Mouse (Mus musculus) myocyte (in vitro differentiated cells): ENCODE results near the gene Hist1h2af. TPM values are rescaled to one million over a fixed set of nuclear protein-coding genes. Genes with fewer than 3 reads are reported as not detected.

Experiments
- H3K27me3 ChIP-seq: one replicate; pipeline ENCODE4 v1.6.1; 2011; ENCODE audit not compliant: control insufficient read depth, insufficient read depth, insufficient read length
- H3K36me3 ChIP-seq: one replicate; pipeline ENCODE4 v1.6.1; 2011; ENCODE audit not compliant: control insufficient read depth, insufficient read depth
- H3K4me2 ChIP-seq: one replicate; pipeline ENCODE4 v1.6.1; 2011; ENCODE audit warnings: low read depth, control low read depth
- H3K4me3 ChIP-seq: one replicate; pipeline ENCODE4 v1.5.1; 2011; ENCODE audit warnings: mild to moderate bottlenecking, control low read depth, moderate library complexity
- H3K79me2 ChIP-seq: one replicate; pipeline ENCODE4 v1.6.1; 2011; ENCODE audit not compliant: control insufficient read depth, insufficient read depth
- H3ac ChIP-seq: one replicate; pipeline ENCODE4 v1.6.1; 2011; ENCODE audit not compliant: control insufficient read depth, insufficient read length
- CEBPB ChIP-seq: IDR thresholded peaks from 2 replicates; pipeline ENCODE4 v1.6.1; 2011; ENCODE audit warnings: mild to moderate bottlenecking, moderate library complexity; ENCODE audit not compliant: poor library complexity, insufficient read depth, severe bottlenecking
- E2F4 ChIP-seq: IDR thresholded peaks from one replicate; pipeline ENCODE4 v1.6.1; 2011; ENCODE audit warnings: mild to moderate bottlenecking, control low read depth, moderate library complexity; ENCODE audit not compliant: insufficient read depth
- MAX ChIP-seq: IDR thresholded peaks from one replicate; pipeline ENCODE4 v1.6.1; 2011; ENCODE audit warnings: low read depth, mild to moderate bottlenecking, control low read depth
- MYOD1 ChIP-seq, 3 experiments: IDR thresholded peaks; one replicate each; pipeline ENCODE4 v1.6.1; 2011; ENCODE audit warnings: control low read depth in 2 of 3, low read depth in 2 of 3, mild to moderate bottlenecking in 2 of 3, moderate library complexity in 1 of 3; ENCODE audit not compliant: insufficient read length in 2 of 3, control insufficient read depth in 1 of 3
- MYOG ChIP-seq, 3 experiments: IDR thresholded peaks; one replicate each; pipeline ENCODE4 v1.6.1; 2011; ENCODE audit warnings: control low read depth in 2 of 3, low read depth in 2 of 3, mild to moderate bottlenecking in 2 of 3; ENCODE audit not compliant: insufficient read length in 2 of 3, control insufficient read depth in 1 of 3, insufficient read depth in 1 of 3
- POLR2A ChIP-seq: IDR thresholded peaks from one replicate; pipeline ENCODE4 v1.6.1; 2011; ENCODE audit warnings: low read depth, mild to moderate bottlenecking, control low read depth, moderate library complexity; ENCODE audit not compliant: insufficient read length
- POLR2AphosphoS2 ChIP-seq: IDR thresholded peaks from one replicate; pipeline ENCODE4 v1.6.1; 2011; ENCODE audit warnings: low read depth, control low read depth; ENCODE audit not compliant: insufficient read length
- REST ChIP-seq: IDR thresholded peaks from one replicate; pipeline ENCODE4 v1.6.1; 2011; ENCODE audit warnings: mild to moderate bottlenecking, control low read depth, moderate library complexity; ENCODE audit not compliant: insufficient read depth, insufficient read length
- SRF ChIP-seq: IDR thresholded peaks from one replicate; pipeline ENCODE4 v1.6.1; 2011; ENCODE audit warnings: low read depth; ENCODE audit not compliant: control insufficient read depth, insufficient read length
- TCF12 ChIP-seq: IDR thresholded peaks from one replicate; pipeline ENCODE4 v1.6.1; 2011; ENCODE audit warnings: mild to moderate bottlenecking, control low read depth; ENCODE audit not compliant: poor library complexity, insufficient read depth, severe bottlenecking
- TCF3 ChIP-seq: IDR thresholded peaks from one replicate; pipeline ENCODE4 v1.6.1; 2011; ENCODE audit warnings: low read depth, control low read depth; ENCODE audit not compliant: insufficient read length
- USF1 ChIP-seq: IDR thresholded peaks from one replicate; pipeline ENCODE4 v1.6.1; 2011; ENCODE audit warnings: low read depth, mild to moderate bottlenecking, control low read depth, moderate library complexity
- polyA plus RNA-seq: library from polyadenylated mRNA; unstranded; fragments of >200 nt; fragmentation: generic; extraction: Trizol; gene quantifications from one replicate; pipeline ENCODE4 v1.2.1, GENCODE M21; 2012; ENCODE audit warnings: missing spikeins

Gene Hist1h2af
- polyA plus RNA-seq, 1 experiment: 24.4 TPM

DNA sequence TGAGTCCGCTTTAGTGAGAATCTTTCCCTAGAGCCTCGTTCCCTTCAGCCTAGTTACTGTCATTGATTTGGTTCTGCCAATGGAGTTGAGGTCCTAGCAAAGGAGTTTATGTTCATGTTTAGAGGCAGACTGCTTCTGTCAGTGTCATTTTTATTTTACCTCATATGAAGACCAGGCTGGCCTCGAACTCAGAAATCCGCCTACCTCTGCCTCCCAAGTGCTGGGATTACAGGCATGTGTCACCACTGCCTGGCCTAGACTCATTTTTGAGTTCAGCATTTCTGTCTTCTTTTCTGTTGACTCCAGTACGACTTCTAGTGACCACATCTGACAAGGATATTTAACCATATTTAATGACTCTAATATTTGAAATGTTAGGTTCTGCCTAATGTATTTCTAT lies 18.4 kb upstream of the Hist1h2af start:
- Histone ChIP-seq H3K4me2 (no peak overlapping the region), H3K27me3 (no peaks in the 10 kb centered on the region), H3K79me2 (no peaks in the 10 kb centered on the region), H3K36me3 (no peaks in the 10 kb centered on the region), H3K4me3 (no peak overlapping the region), H3ac (no peak overlapping the region)
- no peak for TF ChIP-seq TCF12
- TF ChIP-seq SRF: no peak
- no peak for TF ChIP-seq MAX
- TF ChIP-seq POLR2A: no peak

DNA sequence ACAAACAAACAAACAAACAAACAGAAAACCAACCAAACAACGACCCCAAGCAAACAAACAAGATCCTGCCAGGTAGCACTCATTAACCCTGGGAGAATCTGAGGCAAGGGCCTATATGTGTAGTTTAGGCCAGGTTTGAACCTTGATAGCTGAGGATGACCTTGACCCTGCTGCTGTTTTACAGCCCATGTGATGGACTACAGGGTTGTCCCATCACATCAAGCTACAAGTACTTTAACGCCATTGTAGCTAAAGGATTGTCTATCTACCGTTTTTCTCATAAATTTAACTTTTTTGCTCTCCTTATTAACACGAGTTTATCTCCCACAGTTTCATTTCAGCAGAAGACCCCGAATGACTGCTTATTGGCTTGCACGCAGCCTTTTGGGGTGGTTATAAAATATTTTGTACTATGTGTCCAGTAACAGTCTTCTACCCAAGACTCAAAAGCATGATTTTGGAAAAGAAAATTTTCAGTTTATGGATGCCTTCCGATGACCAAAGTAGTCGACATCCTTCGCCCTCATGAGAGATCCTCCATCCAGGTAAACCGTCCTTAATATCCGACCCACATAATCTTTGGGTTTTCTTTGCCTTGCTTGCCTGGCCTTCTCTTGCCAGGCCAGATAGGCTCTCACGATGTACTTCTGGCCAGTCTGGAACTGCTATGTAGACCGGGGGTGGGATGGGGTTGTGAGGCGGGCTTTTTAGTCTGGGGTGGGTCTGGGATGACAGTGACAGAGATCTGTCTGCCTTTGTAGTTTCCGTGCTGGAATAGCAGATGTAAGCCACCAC lies 17.7 kb upstream of the Hist1h2af start:
- Histone ChIP-seq H3K27me3 (no peaks in the 10 kb centered on the region), H3K4me2 (peak overlapping the region; percentile 88), H3K36me3 (no peaks in the 10 kb centered on the region), H3K79me2 (no peaks in the 10 kb centered on the region), H3ac (no peak overlapping the region), H3K4me3 (peak overlapping the region; percentile 29)
- TF ChIP-seq POLR2AphosphoS2 (no peak), TCF12 (no peak), CEBPB (no peak)

DNA sequence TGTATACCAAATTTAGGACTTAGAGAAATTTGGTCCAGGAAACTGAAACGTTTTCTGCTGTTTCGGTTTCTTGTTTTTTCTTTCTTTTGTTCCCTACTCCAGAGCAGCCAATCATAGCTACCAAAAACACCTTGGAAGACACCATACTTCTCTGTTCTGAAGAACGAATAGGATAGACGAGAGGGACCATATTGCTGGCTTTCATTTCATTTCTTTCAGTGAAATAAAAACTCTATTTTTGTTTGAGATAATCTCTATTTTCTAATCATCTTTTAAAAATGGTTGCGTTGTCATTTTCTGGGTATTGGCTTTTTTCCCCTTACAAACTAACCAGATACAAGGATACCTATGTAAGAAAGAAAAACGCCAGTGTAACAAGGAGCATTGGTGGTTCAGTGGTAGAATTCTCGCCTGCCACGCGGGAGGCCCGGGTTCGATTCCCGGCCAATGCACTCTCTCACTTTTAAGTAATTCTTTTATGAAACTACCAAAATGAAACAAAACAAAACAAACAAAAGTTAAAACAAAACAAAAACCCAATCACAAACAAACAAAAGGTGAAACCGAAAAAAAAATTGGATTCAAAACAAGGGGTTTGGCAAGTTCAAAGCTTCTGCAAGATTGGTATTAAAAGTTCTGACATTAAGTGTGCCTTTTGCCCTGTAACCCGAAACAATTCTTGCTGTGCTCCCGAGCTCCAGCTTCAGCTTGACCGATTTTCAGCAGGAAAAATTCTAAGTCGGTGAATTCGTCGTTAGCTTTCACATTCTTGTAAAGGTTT lies 16.7 kb upstream of the Hist1h2af start:
- H3K79me2 ChIP-seq: no peaks in the 10 kb centered on the region
- peak overlapping the region; percentile 88 for H3K4me2 ChIP-seq
- TF ChIP-seq SRF: no peak
- TF ChIP-seq POLR2A: no peak
- no peak for TF ChIP-seq MYOG (IDR thresholded peaks at IDR 0.05; ENCODE audit: control insufficient read depth in 1 of 3, insufficient read depth in 1 of 3, insufficient read length in 2 of 3, low read depth in 2 of 3)
- TF ChIP-seq CEBPB: no peak
- TF ChIP-seq USF1: no peak
- no peak for TF ChIP-seq E2F4
- TF ChIP-seq MAX: no peak
- TF ChIP-seq TCF3: no peak
- TF ChIP-seq MYOD1 (IDR thresholded peaks at IDR 0.05; ENCODE audit: control insufficient read depth in 1 of 3, insufficient read length in 2 of 3, low read depth in 2 of 3): no peak
- no peak for TF ChIP-seq REST
- no peak for TF ChIP-seq TCF12
- TF ChIP-seq POLR2AphosphoS2: no peak
- H3K27me3 ChIP-seq: no peaks in the 10 kb centered on the region
- peak overlapping the region; percentile 29 for H3K4me3 ChIP-seq
- no peak overlapping the region for H3ac ChIP-seq
- no peaks in the 10 kb centered on the region for H3K36me3 ChIP-seq

DNA sequence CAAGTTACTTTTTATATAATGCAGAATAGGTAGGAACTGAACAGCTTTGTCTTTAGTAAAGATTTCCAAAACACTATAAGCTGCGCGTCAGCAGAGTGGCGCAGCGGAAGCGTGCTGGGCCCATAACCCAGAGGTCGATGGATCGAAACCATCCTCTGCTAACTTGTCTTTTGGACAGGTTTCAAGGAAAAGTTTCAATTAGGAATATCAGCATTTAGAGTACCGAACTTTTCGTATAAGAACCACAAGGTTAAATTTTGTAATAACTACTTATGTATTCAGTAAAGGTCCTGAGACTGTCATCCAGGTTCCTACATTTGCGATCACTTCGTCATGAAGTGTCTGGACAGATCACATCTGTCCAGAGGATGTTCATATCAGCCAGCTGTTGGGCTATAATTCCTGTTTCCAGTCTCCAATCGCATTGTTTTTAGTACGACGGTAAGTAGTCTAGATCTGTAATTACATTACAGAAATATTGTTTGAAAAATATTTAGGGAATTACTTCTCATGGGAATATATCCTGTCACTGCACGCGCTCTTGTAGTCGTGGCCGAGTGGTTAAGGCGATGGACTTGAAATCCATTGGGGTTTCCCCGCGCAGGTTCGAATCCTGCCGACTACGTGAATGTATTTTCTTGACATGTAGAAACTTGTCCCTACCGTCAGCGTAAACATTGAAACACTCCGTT lies 16.0 kb upstream of the Hist1h2af start:
- no peaks in the 10 kb centered on the region for H3K27me3 ChIP-seq
- TF ChIP-seq E2F4: no peak
- H3K4me2 ChIP-seq: peak overlapping the region; percentile 88
- H3K4me3 ChIP-seq: peak overlapping the region; percentile 29
- H3K79me2 ChIP-seq: no peaks in the 10 kb centered on the region
- no peaks in the 10 kb centered on the region for H3K36me3 ChIP-seq
- H3ac ChIP-seq: no peak overlapping the region

DNA sequence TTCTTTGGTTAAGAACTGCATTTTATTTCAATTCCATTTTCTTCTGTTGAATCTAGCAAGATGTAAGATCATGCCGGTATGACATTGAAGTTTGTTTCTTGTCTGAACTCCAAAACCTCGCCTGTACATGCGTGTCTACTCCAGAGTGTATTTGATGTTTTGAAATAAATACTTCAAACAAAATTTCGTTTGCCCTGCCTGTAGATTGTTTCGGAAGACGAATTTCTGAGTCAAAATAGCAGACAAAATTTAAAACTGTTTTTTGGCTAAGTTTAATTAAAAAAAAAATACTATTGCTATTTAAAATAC lies 15.5 kb upstream of the Hist1h2af start:
- no peaks in the 10 kb centered on the region for H3K27me3 ChIP-seq
- no peak for TF ChIP-seq CEBPB
- TF ChIP-seq REST: no peak
- TF ChIP-seq E2F4: no peak

More for the DNA sequence above, 15.5 kb upstream of the Hist1h2af start:
- H3K79me2 ChIP-seq: no peaks in the 10 kb centered on the region
- peak overlapping the region; percentile 29 for H3K4me3 ChIP-seq
- H3ac ChIP-seq: no peak overlapping the region
- H3K4me2 ChIP-seq: peak overlapping the region; percentile 88
- H3K36me3 ChIP-seq: no peaks in the 10 kb centered on the region
